Mouse (Mus musculus) right cerebral cortex, adult 2 months (tissue): ENCODE measurements around the gene Tns1.
A peak's percentile ranks its signal among the peaks of the same experiment; 100 is the strongest.

Experiments used
- DNase-seq, 2 experiments: peaks; one replicate each; pipeline ENCODE4 v3.0.0; 2021 to 2022; ENCODE audit warnings: low spot score in 2 of 2

The Tns1 gene

DNA sequence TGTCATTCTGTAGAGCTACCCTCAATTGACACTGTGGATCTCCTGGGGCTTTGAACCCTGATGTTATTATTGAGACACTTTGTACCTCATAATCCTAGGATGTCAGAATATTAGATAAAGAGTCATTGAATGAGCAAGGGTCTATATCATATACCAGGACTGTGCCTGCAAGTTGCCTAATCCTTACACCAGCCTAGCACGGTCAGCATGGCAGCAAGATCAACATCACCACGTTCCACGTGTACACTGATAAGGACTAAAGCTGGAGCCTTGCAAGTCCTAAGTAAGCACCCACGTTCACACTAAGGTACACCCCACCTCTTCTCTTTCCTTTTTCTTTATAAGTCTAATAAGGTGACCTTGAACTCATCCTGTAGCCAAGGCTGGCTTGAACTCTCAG lies 65.5 kb downstream of the Tns1 start:
- no peak for DNase-seq

DNA sequence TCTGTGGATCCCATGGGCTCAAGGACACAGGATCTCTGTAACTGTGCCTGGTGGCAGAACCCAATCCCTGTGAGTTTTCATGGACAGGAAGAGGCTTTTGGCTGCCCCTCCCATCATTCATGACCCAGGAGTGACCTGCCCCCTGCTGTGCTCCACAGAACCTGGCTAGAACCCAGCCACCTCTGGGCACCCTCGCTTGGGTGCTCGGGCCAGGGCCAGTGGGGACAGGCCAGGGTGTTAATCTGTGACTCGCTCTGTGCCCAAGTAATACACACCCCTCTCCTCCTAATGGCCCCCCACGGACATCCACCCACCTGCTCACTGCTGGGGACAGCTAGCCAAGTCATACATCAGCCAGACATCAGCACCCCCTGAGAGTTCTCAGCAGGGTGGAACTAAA lies 65.9 kb downstream of the Tns1 start:
- no peak for DNase-seq

DNA sequence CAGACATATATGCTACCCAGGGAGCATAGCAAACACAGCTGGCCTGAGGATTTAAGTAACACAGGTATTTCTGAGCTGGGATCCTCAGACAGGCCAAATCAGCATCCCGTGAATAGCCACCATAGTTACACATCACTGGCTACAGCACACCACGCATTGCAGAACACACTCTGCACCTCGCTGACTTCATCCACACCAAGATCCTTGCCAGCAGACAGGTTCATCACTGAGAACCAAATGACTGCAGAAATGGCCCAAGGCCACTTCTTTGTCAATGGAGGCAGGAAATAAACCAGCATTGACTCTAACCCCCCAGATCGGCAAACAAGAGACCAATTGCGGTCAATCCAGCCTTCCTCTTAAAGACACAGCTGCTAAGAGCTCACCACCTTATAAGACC lies 66.7 kb downstream of the Tns1 start:
- no peak for DNase-seq

DNA sequence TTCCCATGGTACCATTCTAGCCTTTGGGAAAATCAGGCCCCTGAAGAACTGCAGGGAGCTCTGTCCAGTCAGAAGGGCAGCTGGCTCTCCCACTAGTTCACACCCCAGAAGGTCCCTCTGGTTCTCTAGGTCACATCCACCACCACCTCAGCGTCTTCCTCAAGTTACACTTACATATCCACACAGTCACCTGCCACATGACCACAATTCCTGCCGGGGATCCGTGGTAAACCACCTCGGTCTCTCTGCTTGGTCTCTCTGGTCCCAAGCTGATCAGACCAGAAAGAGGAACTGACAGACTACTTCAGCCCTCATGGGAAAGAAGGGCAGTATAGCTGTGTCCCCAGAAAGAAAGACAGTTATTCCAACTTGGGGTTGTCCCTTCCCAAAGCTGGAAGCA lies 68.7 kb downstream of the Tns1 start:
- DNase-seq: no peak

DNA sequence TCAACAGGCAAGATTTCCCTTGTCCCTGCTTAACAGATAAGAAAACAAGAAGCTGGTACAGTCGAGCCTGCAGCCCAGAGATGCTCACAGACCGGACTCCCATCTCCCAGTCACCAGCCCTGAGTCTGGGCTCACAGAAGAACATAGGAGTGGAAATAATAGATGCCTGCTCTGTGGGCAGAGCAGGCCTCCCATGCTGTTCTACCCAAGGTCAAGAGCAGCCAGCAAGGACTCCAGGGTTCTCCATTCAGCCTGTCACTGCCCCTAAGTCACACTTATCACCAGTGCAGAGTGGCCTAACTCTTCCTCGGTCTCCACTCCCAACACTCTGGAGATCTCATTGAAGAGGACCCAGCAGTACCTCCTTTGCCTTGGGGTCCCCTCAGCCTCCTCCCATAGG lies 69.8 kb downstream of the Tns1 start:
- DNase-seq: no peak

DNA sequence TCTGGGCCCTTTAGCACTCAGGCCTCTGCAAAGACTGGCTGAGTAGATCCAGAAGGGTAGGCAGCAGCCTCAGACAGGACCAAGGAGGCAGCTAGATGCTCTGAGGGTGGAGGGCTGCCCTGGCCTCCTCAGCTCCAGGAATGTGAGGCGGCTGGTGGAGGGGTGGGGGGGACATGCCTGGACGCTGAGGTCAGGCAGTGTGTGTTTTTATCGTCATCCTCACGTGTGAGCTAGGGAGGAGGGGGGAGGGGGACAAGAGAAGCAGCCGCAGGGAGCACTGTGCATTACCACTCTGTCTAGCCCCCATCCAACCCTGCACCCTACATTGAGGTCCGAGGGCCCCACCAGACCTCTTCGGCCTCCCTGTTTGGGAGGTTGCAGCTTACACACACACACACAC lies 70.2 kb downstream of the Tns1 start:
- no peak for DNase-seq

DNA sequence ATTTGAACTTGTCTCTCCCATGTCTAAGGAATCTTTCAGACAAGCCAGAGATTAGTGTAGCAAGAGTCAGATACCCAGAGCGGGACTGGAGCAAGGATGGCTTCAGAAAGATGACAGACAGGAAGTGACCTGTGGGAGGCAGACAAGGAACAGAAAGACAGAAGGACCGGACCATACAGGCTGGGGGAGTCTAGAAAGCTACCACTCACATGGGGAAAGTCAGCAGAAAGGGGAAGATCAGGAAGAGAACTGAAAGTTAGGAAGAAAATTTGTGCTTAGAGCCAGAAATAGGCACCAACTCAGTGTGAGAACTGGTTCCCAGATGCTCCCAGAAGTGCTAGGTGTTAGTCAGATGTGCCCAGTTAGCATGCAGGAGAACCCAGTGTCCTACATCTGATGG lies 71.2 kb downstream of the Tns1 start:
- no peak for DNase-seq

DNA sequence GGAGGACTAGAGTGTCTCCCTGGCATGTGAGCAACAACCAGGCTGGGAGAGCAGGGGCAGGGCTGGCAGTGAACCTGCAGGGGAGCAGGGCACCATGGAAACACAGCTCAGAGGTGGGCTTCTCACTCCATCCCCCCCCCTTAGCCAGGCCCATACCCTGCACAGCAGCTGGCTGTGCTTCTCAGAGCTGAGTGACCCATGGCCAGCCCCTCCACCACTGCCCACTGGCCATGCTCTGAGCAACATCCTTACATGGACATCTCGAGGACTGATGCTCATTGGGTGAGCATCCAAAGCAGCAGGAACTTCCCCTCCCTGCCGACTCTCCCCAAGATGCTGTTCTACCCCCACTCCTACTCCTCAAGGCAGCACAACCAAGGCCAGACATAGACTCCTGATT lies 72.9 kb downstream of the Tns1 start:
- DNase-seq: no peak

DNA sequence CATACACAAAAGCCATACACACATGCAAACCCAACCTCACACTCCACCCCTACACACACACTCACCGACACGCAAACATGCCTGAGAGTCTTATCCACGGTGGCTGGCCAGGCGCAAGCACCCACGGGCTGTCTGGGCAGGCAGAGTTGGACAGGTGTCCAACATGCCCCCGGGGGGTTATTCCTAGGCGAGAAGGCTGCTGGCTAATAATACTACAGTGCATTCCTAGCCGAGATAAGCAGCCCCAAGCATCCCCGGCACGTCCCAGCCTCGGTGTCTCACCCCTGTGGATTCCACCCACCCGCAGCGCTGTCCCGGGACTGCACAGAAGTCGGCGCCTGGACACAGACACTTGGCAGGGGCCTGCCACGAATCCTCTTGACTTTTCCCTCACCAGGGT lies 74.8 kb downstream of the Tns1 start:
- no peak for DNase-seq

DNA sequence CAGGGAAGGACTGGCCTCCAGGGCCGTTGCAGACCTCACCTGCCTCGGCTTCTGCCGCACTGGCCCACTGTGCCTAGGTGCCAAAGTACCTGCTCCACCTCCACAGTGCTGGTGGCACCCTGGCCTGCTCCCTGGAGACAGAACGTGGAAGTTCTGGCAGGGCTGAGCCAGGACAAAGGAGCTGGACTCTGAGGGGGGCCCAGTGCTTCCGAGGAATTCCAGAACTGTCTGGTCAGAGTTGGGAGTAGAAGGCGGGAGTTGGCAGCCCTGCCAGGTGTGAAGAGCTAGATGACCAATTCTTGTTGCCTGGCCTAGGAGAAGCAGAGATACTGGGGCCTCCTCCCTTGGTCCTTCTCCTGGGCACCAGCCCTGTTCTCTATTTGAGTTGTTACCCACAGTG lies 76.5 kb downstream of the Tns1 start:
- DNase-seq: no peak

DNA sequence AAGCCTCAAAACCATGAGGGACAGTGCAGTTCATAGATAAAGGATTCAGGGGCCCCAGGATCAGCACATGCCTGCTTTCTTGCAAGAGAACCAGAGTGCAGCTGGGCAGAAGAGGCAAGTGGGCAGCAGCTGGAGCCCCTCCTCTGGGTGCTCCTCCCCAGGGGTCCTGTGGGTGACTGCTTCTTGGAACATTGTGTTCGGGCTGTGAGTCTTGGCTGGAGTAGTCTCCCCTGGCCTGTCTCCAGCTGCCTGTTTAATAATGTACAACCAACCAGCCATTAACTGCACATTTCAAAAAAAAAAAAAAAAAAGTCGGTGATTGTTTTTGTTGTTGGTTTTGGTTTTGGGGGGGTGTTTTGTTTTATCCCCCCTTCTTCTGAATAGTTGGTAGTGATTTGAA lies 76.9 kb downstream of the Tns1 start:
- no peak for DNase-seq

DNA sequence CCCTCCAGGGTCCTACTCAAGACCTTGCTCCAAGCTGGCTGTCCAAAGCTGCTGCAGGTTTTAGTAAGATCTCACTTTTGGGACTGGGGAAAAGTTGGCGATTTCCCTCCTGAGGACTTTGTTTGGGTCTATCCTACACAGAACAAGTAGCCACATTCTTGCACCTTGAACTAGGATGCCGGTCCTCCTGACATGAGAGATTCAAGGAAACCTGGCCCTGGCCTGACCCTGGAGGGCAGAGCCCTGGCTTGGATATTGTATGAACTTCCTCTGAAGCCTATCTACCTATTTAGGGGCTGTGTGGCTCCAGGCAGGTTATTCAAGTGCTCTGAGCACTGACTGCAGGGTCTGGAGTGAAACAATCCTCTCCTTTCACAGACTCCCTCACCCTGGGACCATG lies 79.2 kb downstream of the Tns1 start:
- no peak for DNase-seq

DNA sequence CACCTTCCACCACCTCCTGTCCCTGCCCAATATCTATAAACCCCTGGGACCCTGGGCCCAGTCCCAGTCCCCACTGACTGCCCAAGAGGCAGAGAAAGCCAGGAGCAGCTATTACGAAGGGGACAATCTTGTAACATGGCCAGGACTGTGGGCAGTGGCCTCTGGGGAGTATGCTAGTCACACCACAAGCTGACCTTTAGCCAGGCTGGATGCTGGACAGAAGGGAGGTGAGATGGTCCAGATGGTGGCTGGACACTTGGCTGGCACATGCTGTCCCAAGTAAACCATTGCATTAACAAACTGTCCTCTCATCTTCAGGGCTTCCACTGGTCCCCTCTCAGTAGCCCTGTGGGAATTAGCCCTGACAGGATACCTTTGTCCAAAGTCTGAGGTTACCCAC lies 79.8 kb downstream of the Tns1 start:
- DNase-seq: no peak

DNA sequence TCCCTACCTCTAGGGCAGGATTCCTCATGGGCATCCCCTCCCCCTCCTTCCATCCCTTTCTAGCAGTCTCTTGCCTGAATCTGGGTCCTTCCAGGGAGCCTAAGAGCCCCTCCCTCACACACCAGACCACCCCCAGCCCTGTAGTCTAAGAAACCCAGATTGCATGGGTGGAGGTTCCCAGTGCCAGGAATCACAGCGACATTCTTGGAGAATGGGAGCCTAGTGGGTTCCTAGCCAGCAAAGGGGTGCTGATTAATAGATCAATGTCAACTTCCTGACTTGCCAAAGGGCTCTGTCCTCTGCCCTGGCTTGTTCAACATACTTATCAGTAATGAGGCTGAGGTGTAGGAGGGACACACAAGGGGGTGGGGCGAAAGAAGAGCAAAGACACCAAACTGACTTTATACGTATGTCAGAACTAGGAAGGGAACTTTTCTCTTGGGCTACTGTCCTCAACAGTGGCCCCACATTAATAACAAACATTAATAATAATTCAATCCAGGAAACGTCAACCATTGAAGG lies 80.6 kb downstream of the Tns1 start:
- no peak for DNase-seq

DNA sequence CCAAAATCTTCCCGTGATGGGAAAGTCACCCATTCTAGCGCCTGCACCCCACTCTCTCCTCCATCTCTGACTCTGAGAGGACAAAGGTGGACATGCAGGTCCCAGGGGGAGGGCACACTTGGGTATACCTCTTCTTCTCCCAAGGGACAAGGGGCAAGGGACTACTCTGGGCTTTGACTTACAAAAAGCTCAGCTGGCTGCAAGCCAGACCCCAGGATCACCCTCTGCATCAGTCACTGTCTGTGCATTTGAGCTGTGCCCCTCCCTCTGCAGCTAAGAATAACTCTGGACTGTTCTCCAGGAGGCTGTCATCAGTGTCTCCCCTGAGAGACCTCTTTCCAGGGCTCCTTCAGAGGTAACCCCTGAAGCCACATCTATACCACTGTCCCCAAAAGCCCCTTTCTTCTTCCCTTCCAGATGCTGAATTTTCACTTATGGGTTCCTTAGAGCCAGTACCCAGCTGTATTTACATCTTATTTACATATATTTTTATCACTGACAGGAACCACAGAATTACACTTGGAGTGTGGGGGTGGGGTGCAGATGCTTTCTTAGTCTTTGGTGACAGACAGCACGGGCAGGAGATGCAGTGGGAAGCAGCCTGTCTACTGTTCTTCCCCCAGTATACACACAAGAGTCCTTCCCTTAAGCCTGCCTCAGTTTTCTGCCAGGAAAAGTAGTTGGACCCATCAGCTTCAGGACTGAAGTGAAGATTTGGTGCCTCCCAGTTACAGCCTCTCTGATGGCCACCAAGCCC lies 81.4 kb downstream of the Tns1 start:
- DNase-seq: peak in 1 of 2 experiments; percentile 45

DNA sequence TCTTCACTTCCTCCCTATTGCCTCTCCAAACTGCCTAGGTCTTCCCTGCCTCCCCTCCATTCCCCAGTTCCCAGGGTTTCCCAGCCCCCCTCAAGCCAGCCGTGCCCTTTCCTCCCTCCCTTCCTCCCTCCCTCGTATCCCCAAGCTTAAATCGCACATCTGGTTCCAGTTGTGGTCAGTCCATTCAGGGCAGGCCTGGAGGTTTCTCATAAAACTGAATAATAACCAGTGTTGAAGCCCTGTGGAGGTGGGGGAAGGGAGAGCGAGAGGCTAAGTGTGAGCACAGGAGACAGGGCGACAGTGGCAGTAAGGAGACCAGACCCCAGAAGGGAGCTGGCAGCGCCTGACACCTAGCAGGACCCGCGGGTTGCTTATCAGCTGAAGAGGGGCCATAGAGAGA lies 82.6 kb downstream of the Tns1 start:
- no peak for DNase-seq

DNA sequence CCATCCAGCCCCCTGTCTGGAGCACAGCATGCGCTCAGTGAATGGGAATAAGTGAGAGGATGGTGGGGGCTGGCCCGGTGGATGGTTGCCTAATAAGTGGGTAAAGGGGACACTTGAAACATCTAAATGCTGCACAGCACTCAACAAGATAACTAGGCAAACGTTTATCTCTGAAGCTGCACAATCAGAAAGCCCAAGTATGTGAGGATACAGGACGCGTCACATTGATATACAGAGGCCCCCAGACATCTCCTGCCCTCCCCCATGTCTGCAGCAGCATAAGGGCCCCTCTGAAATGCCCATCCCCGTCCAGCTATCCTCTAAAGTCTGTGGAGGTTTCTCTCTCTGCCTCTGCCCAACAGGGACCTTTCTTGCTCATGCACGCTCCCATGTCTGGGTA lies 83.1 kb downstream of the Tns1 start:
- no peak for DNase-seq

DNA sequence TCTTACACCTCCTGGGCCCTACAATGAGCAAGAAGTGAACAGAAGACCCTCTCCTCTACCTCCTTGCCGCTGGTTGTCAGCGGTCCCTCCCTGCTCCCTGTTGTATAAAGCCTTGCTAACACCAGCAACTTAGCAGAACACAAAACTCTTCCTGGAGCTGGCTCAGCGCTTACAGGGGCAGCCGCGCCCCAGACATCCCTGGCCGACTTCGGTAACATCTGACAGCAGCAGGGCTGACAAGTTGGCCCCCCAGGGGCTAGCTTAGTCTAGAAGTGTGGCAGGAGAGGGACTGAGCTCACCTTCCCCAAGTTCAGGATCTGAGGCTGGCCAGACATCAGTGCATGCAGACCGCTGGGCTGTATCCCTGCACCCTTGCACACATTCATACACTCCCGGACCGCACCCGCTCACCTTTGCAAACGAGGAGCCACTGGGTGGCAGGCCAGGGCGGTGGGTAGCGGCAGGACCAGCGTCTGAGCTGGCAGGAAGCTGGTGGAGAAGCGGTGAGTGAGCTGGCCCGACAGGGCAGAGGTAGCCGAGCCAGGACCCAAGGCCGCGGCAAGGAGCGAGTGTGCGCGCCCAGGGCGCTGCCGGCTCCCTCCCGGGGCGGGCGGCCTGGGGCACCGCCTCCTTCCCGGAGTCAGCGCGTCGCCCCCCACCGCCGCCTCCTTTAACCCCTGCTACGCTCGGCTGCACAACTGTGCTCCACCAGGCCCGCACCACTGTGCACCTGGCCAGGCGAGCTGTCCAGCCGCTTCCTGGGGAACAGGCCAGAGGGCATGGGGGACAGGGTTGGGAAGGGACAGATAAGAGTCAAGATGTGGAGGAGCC lies 87.5 kb downstream of the Tns1 start:
- DNase-seq: no peak

DNA sequence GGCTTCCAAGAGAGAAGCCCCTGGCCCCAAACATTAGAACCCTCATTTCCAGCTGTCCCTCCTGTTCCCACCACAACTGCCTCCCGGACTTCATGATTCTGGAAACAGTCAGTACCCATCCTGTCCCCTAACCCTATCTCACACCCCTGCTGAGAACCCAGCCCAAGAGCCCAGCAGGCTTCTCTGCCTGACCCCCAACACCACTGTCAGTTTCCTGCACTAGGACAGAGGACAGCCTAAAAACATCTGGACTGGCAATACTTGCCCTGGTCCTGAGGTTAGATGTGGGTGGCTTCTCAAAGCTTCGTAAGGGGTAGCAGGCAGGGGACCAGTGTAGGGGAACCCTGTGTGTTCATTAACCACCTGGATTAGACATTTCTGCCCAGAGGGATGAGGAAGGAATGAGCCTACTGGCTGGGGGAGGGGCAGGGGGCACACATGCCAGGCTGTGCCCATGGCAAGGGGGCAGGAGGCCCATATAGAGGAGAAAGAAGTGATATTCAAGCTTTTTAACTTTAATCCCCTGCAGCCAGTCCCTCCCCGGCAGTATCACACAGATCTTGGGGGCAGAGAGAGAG lies 88.2 kb downstream of the Tns1 start:
- no peak for DNase-seq

DNA sequence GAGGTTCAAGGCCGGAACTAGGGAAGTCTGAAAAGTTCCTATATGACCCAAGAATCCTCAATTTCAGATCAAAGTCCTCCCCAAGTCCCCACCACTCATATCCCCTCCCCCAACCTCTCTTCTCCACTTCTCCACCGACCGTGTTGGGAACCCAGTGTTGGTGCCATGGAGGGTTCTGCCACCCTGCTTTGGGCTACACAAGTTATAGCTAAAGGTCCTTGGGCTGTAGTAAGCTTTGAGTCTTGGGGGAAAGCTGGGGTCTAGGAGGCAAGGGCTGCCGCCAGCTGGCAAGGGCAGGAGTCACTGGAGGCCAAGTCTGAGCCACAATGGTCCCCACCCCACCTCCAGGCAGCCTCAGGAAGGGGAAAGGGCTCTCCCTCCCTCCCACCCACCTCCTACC lies 88.8 kb downstream of the Tns1 start:
- DNase-seq: no peak

DNA sequence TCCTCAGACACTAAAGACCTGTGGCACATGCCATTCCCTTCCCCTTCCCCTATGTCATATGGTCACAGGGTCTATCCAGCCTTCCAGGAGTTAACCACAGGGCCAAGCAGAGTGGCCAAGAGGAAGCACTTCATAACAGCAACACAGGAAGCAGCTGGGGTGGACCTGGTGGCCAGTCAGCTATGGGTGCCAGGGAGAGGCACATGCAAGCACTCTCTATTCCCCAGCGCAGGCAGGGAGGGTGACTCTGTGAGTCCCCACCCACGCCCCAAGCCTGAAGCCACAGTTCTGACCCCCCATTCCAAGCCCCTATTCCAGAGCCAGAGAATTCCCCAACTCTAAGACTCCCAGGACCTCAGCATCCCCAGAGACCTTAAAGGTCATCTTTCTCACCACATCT lies 89.5 kb downstream of the Tns1 start:
- no peak for DNase-seq

DNA sequence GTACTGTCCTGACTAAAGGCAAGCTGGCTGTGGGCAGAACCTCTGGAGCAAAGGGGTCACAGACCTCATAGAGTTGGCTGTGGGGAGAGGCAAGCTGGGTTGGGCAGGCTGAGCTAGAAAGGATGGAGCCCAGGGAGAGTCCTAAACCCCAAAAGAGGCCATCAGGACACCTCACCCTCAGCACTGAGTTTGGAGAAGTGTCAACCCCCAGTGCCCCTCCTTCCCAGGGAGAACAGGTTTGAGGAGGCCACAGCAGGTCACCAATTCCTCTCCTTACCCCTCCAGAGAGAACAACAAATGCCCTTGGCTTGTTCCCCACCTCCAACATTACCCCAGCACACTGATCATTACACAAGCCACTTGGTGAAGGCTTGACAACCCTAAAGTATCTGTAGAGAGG lies 90.0 kb downstream of the Tns1 start:
- no peak for DNase-seq

DNA sequence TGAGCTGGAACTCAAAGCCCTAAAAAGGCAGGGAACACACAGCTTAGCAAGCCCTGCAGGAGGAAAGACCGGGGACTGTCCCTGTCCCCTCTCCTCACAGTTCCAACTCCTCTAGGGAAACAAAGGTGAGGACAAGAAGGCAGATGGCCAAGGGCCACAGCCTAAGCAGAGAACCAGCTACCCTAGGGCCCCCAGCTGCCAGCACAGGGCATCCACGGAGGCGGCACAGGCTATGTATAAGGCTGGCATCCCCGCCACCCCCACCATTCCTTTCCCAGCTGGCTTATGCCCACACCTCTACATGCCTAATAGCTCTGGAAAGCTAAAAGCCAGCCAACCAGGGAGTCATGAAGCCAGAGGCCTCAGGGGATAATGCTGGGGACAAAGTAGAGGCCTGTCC lies 90.8 kb downstream of the Tns1 start:
- DNase-seq: no peak
